Comparison of ENCODE assay signal across 9 mouse cellular contexts in the genomic region with DNA sequence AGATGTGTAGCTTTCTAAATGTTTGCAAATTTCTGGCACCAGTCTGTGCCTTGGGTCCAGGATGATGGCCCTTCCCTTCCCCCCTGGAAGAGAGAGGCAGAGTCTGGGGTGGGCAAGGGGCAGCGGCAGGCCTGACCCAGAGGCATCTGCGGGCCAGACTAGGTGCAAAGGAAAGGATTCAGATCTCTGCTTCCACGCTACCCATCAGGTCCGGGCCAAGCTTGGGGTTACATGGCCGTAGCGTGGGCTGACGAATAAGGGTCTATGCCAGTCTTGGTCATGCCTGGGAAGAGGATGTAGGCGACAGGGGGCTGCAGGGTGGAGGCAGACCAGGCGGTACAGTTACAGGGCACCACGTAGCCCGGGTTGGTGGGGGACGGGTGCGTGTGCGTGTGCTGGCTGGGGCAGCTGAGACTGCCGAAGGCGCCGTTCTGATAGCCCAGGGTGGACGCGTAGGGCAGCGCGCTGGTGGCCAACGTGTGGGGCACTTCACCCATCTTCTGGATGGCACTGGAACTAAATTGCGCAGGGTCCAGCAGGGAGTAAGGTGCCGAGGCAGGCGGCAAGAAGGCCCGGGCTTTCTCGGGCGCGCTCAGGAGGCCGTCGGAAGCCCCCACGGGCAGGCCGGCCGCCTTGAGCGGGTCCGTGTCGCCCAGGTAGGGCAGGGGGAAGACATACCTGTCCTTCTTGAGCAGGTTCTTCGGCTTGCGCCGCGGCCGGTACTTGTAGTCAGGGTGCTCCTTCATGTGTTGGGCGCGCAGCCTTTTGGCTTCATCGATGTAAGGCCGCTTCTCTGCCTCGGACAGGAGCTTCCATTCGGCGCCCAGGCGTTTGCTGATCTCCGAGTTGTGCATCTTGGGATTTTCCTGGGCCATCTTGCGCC. TPM values are rescaled to one million over a fixed set of nuclear protein-coding genes. Genes with fewer than 3 reads are reported as not detected.
DNase-seq lines count a peak whose midpoint lies in the region; ATAC-seq and TF ChIP-seq lines count a peak whose summit lies in the region.
"Had no signal": no experiment of that assay in that cellular context is flagged by ENCODE, and none has a peak within 500 bp of the region (broad histone marks: within the 10 kb centered on the region; RNA-seq: fewer than 3 reads in every experiment).

No protein-coding gene starts in this region.

- no peak; the same call in 1 of the 2 replicates for ATAC-seq in heart, embryonic 13.5 days (ENCODE audit: extremely low read depth, insufficient number of reproducible peaks, low FRiP score, low TSS enrichment)
- no peak for ATAC-seq in G1E (ENCODE audit: extremely low read depth, insufficient number of reproducible peaks, low FRiP score, poor library complexity, severe bottlenecking)
- no peak for ATAC-seq in midbrain, embryonic 14.5 days (ENCODE audit: low FRiP score, low TSS enrichment)

- intact Hi-C loops in heart, adult 2 months (cut with DNase I) = no loop called here

- H3K27me3 ChIP-seq in heart, embryonic 13.5 days (replicated peaks) = peaks cover 100% of the 10 kb centered on the region
- H3K27me3 ChIP-seq in heart, adult 2 months (ENCODE audit: control insufficient read depth, insufficient read depth, low read length) = peaks cover 43% of the 10 kb centered on the region
- no peaks in the 10 kb centered on the region for H3K27me3 ChIP-seq in G1E (ENCODE audit: insufficient read depth, low read length)
- H3K27me3 ChIP-seq in hindbrain, embryonic 10.5 days (ENCODE audit: insufficient read depth, poor library complexity, severe bottlenecking) = peaks cover 100% of the 10 kb centered on the region
- peaks cover 90% of the 10 kb centered on the region for H3K27me3 ChIP-seq in midbrain, embryonic 14.5 days (ENCODE audit: control insufficient read depth, insufficient read depth, low read length)

- WGBS in heart, embryonic 13.5 days = 2% methylated on average over 52 of the region's 52 CpGs
- WGBS in heart, adult 2 months = 3% methylated on average over 52 of the region's 52 CpGs
- 2% methylated on average over 52 of the region's 52 CpGs for WGBS in hindbrain, embryonic 10.5 days
- 1% methylated on average over 52 of the region's 52 CpGs for WGBS in midbrain, embryonic 14.5 days

- H3K9me3 ChIP-seq in heart, embryonic 13.5 days = no peaks in the 10 kb centered on the region
- peaks cover 83% of the 10 kb centered on the region for H3K9me3 ChIP-seq in G1E (replicated peaks)
- H3K9me3 ChIP-seq in hindbrain, embryonic 10.5 days = no peaks in the 10 kb centered on the region
- no peaks in the 10 kb centered on the region for H3K9me3 ChIP-seq in midbrain, embryonic 14.5 days (ENCODE audit: control insufficient read depth, low read length)

- peak overlapping the region; percentile 64 for H3K4me2 ChIP-seq in heart, embryonic 13.5 days
- H3K4me2 ChIP-seq in midbrain, embryonic 14.5 days (ENCODE audit: low read length) = peak overlapping the region; percentile 54

- H3K4me1 ChIP-seq in heart, embryonic 13.5 days = peaks cover 29% of the 10 kb centered on the region
- no peaks in the 10 kb centered on the region for H3K4me1 ChIP-seq in heart, adult 2 months (ENCODE audit: control insufficient read depth, insufficient read depth, low read length)
- H3K4me1 ChIP-seq in G1E (ENCODE audit: insufficient read depth, low read depth, low read length) = no peaks in the 10 kb centered on the region
- H3K4me1 ChIP-seq in hindbrain, embryonic 10.5 days (replicated peaks) = peaks cover 68% of the 10 kb centered on the region
- peaks cover 20% of the 10 kb centered on the region for H3K4me1 ChIP-seq in midbrain, embryonic 14.5 days (ENCODE audit: control insufficient read depth, insufficient read depth, low read length)

- no peaks in the 10 kb centered on the region for H3K79me2 ChIP-seq in heart, adult 2 months (replicated peaks; ENCODE audit: control insufficient read depth, insufficient read depth, low read length)

- TF ChIP-seq EP300 in heart, adult 2 months (IDR thresholded peaks at IDR 0.05; ENCODE audit: insufficient read depth, low read depth, low read length) = no peak

- H3K36me3 ChIP-seq in heart, embryonic 13.5 days = no peaks in the 10 kb centered on the region
- H3K36me3 ChIP-seq in heart, adult 2 months (ENCODE audit: control insufficient read depth, insufficient read depth, low read length) = no peaks in the 10 kb centered on the region
- no peaks in the 10 kb centered on the region for H3K36me3 ChIP-seq in G1E (replicated peaks)
- no peaks in the 10 kb centered on the region for H3K36me3 ChIP-seq in hindbrain, embryonic 10.5 days
- no peaks in the 10 kb centered on the region for H3K36me3 ChIP-seq in midbrain, embryonic 14.5 days (ENCODE audit: control insufficient read depth, insufficient read depth, low read length)

- no peak overlapping the region for H3K9ac ChIP-seq in heart, embryonic 13.5 days
- H3K9ac ChIP-seq in heart, adult 2 months (ENCODE audit: low read depth, low read length) = no peak overlapping the region
- peak overlapping the region; percentile 68 for H3K9ac ChIP-seq in midbrain, embryonic 14.5 days (replicated peaks; ENCODE audit: low read length)

- H3K27ac ChIP-seq in heart, embryonic 13.5 days (replicated peaks) = no peak overlapping the region
- no peak overlapping the region for H3K27ac ChIP-seq in heart, adult 2 months
- H3K27ac ChIP-seq in hindbrain, embryonic 10.5 days = peak overlapping the region; percentile 54; the same call in 1 of the 2 replicates
- H3K27ac ChIP-seq in midbrain, embryonic 14.5 days (replicated peaks; ENCODE audit: low read depth, low read length) = peak overlapping the region; percentile 91

- no peak for DNase-seq in heart, adult 2 months
- DNase-seq in G1E (ENCODE audit: low spot score) = no peak
- DNase-seq in hindbrain, embryonic 10.5 days (ENCODE audit: low spot score) = peak; percentile 53
- DNase-seq in midbrain, embryonic 14.5 days = peak; percentile 47
- no peak for DNase-seq in testis, postnatal 14 days (ENCODE audit: low spot score)
- DNase-seq in urinary bladder, adult 2 months (ENCODE audit: low spot score) = no peak
- DNase-seq in kidney, adult 11 months = no peak

- H3K4me3 ChIP-seq in heart, embryonic 13.5 days = peak overlapping the region; percentile 44
- H3K4me3 ChIP-seq in heart, adult 2 months = no peak overlapping the region
- H3K4me3 ChIP-seq in G1E (ENCODE audit: low read depth, low read length) = peak overlapping the region; percentile 48
- peak overlapping the region; percentile 37 for H3K4me3 ChIP-seq in hindbrain, embryonic 10.5 days
- peak overlapping the region; percentile 41 for H3K4me3 ChIP-seq in midbrain, embryonic 14.5 days (replicated peaks; ENCODE audit: low read depth, low read length)

- TF ChIP-seq POLR2A in heart, adult 2 months (IDR thresholded peaks at IDR 0.05; ENCODE audit: insufficient read depth, low read depth, low read length) = no peak

- no peak for TF ChIP-seq CTCF in heart, adult 2 months (IDR thresholded peaks at IDR 0.05)
- TF ChIP-seq CTCF in G1E (IDR thresholded peaks at IDR 0.05; ENCODE audit: low read depth, low read length) = no peak

RNA-seq across cellular contexts. Expression of a gene that starts 1.0 kb away (rescaled TPM):
- not detected in 2 replicates for polyA plus RNA-seq in heart, embryonic 13.5 days (2015; fragmentation: Nextera tagmentation; extraction: Ambion mirVana)
- total RNA-seq in heart, adult 2 months (2021) = not detected
- polyA plus RNA-seq in heart, adult 2 months (2012; rRNA removed) = not detected in 2 replicates
- total RNA-seq in G1E (2014; fragmentation: Nextera tagmentation) (3.2 TPM in 1 of 2 replicates, not detected in the other), G1E (2017) (0.23 TPM in 1 of 2 replicates, not detected in the other)
- polyA plus RNA-seq in G1E (2012) = not detected in 2 replicates
- 1.4 and 3.3 TPM in 2 replicates for polyA plus RNA-seq in hindbrain, embryonic 10.5 days (2016; fragmentation: Nextera tagmentation; extraction: Ambion mirVana)
- polyA plus RNA-seq in midbrain, embryonic 14.5 days (2014; fragmentation: Nextera tagmentation; extraction: Ambion mirVana) = 94.9 TPM in 2 replicates
- not detected in 2 replicates for polyA plus RNA-seq in urinary bladder, adult 2 months (2012; rRNA removed)
- total RNA-seq: liver, adult 2 months had no signal
- polyA plus RNA-seq: liver, adult 2 months had no signal

Comparison
In these comparisons a context has a peak if more than half of its experiments do, and no peak if none do; other contexts are left out.
1. H3K27ac ChIP-seq: peak in hindbrain, embryonic 10.5 days (single experiment) and midbrain, embryonic 14.5 days (single experiment); none in heart, embryonic 13.5 days (single experiment) and heart, adult 2 months (single experiment).
2. DNase-seq: peak in hindbrain, embryonic 10.5 days (single experiment) and midbrain, embryonic 14.5 days (single experiment); none in heart, adult 2 months (0 of 2), G1E (single experiment), testis, postnatal 14 days (single experiment), urinary bladder, adult 2 months (single experiment) and kidney, adult 11 months (single experiment).
3. RNA of a gene that starts 1.0 kb away (polyA plus RNA-seq): 94.9 TPM in midbrain, embryonic 14.5 days; 1.4 to 3.3 TPM in hindbrain, embryonic 10.5 days, not detected in heart, embryonic 13.5 days, not detected in heart, adult 2 months, not detected in G1E and not detected in urinary bladder, adult 2 months; every median in the first group is over 10 times any median in the second.